Mouse (Mus musculus): ENCODE measurements around the gene Myo1h.

Myo1h gene

GRCm38 (mm10) chr5:114288396-114288795 lies 570 bp upstream of the Myo1h start:
- in situ Hi-C loops (cut with MboI; ENCODE audit: unreplicated experiment in 2 of 2), result loop anchor here in 1 of 2 experiments (25.0 kb wide), 1 partner anchor 601 kb away; no protein-coding TSS in a partner anchor

DNA sequence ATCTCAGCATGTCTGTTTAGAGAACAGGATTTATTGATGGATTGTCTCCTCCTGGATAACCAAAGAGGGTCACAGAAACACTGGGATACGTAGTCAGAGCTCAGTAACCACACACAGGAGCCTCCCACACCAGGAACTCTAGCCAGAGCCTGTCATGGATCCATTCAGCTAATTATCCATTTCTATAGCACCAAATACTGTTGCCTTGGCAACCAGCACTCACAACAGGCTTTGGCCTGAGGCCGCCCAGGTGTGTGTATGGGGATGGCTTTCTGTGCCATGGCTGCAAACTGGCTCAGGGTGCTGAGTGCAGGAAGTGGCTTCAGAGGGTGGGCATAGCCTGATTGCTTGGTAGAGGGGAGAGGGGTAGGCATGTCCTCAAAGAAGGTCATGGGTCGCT lies 1.0 kb downstream of the Myo1h start:
- in situ Hi-C loops (cut with MboI; ENCODE audit: unreplicated experiment in 2 of 2), result loop anchor here (10.0 to 25.0 kb wide), 2 partner anchors 603 to 925 kb away; no protein-coding TSS in a partner anchor

GRCm38 (mm10) chr5:114296693-114297631 lies 8.0 kb downstream of the Myo1h start:
- in situ Hi-C loops (cut with MboI; ENCODE audit: unreplicated experiment in 2 of 2), result loop anchor here (10.0 to 25.0 kb wide), 2 partner anchors 610 to 932 kb away; no protein-coding TSS in a partner anchor

- in situ Hi-C loops (cut with MboI; ENCODE audit: unreplicated experiment in 2 of 2), result loop anchor here (10.0 to 25.0 kb wide), 2 partner anchors 611 to 934 kb away; no protein-coding TSS in a partner anchor
Measured at GRCm38 (mm10) chr5:114298212-114298894, 9.4 kb downstream of the Myo1h start.

DNA sequence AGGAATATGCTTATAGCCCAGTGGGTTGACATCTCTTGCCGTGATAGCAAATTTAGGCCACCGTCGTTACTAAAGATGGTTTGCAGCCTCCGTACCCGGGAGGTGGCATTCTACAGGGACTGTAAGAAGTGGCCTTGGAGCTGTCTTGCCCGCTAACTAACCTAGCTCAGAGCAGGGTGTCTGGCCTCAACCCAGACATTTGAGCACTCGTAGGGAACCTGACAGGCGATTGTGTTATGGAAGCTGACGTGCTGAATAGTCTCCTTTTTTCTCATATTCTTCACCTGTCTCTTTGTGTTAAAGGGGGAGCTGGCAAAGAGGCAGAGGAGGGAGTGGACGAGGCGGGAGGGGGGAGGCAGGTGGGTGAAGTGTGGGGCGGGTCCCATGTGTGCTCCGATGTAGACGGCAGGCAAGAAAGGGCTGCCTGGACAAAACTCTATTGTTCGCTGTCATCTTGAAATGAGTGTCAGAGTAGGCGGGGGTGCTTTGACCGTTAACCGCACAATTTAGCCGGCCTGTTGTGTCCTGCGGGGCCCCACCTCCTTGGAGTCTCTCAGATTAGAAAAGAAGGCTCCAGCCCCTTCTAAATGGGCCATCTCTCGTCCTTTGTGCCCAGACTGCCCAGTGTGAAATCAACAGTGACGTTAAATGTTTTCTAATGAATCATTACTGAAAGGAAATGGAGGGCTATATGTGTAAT lies 10.3 kb downstream of the Myo1h start:
- in situ Hi-C loops (cut with MboI; ENCODE audit: unreplicated experiment in 2 of 2), result loop anchor here (10.0 to 25.0 kb wide), 2 partner anchors 612 to 935 kb away; no protein-coding TSS in a partner anchor

- in situ Hi-C loops (cut with MboI; ENCODE audit: unreplicated experiment in 2 of 2), result loop anchor here (10.0 to 25.0 kb wide), 5 partner anchors 245 to 935 kb away; no protein-coding TSS in a partner anchor
Measured at GRCm38 (mm10) chr5:114299883-114300610, 11.1 kb downstream of the Myo1h start.

- in situ Hi-C loops (cut with MboI; ENCODE audit: unreplicated experiment in 2 of 2), result loop anchor here (10.0 to 25.0 kb wide), 4 partner anchors 248 to 938 kb away; no protein-coding TSS in a partner anchor
Measured at GRCm38 (mm10) chr5:114303166-114303565, 14.2 kb downstream of the Myo1h start.

DNA sequence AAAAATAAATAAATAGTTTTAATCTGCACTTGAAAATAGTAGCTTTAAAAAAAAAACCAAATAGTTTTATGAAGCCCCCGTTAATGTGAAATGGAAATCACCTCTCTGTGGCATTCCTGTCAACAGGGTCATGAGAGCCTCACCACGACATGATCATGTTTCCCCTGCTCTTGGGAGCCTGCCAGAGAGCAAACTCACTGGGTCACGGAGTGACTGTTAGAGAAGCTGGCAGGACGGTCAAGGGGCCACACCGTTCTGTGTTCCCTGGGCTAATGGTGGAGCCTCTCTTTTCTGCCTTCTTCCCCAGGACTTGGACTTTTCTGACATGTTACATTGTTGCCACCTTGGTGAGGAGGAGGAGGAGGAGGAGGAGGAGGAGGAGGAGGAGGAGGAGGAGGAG lies 17.5 kb downstream of the Myo1h start:
- in situ Hi-C loops (cut with MboI; ENCODE audit: unreplicated experiment in 2 of 2), result loop anchor here (5.0 to 25.0 kb wide), 7 partner anchors 252 to 942 kb away; no protein-coding TSS in a partner anchor

DNA sequence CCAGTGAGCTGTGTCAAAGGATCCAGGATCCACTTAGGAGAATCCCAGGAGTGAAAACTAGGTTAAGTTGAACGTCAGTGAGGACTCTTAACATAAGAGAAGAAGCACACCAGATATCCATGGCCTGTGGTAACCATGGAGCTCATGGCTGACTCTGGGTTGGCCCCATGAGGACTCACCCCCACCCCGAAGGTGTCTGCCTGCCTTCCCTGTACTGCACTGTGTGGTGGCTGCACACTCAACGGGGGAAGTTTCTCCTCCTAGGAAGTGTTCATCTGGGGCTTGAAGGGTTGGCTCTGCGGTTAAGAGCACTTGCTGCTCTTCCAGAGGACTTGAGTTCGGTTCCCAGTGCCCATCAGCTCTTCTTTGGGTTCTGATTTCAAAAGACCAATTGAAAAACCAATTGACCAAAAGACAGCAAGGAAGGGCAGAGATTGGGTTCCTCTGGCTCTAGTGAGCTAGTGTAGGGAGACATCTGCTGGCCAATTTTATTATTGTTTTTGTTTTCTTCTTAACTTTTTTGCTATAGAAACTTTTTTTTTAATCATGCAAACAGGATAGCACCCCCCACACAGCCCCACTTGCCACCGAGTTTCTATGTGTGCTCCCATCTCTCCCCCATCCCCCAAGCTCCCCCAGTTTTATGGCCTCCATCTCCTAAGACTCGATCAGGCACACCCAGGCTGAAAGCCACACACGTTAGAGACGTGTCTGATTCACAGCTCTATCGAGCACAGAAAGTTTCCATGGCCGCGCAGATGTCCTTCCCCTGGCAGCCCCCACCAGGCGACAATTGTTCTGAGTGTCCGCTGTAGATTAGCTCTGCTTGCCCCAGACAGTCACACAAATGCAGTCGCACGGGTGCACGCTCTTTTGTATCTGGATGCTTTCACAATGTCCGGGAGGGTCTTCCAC lies 20.1 kb downstream of the Myo1h start:
- in situ Hi-C loops (cut with MboI; ENCODE audit: unreplicated experiment in 2 of 2), result loop anchor here (5.0 to 25.0 kb wide), 7 partner anchors 254 to 944 kb away; no protein-coding TSS in a partner anchor

DNA sequence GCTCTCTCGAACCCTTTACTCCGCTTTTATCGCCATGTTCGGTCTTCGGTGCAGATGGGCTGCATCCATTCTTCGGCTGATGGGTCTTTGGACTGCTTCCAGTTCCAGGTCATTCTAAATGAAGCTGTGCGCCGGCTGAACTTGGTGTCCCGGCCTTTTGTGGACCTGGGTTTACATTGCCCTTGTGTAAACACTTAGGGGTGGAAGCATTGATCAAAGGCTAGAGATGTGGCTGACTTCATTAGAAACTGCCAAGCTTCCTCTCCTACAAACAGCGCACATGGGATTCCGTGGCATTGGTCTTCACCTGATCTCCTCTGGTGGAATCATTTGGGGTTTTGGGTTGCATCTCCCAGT lies 20.7 kb downstream of the Myo1h start:
- in situ Hi-C loops (cut with MboI; ENCODE audit: unreplicated experiment in 2 of 2), result loop anchor here (5.0 to 25.0 kb wide), 9 partner anchors 73 to 945 kb away; partner anchors contain the start of genes Kctd10 (in 1 of the 2) and Ube3b (in 1 of the 2)

DNA sequence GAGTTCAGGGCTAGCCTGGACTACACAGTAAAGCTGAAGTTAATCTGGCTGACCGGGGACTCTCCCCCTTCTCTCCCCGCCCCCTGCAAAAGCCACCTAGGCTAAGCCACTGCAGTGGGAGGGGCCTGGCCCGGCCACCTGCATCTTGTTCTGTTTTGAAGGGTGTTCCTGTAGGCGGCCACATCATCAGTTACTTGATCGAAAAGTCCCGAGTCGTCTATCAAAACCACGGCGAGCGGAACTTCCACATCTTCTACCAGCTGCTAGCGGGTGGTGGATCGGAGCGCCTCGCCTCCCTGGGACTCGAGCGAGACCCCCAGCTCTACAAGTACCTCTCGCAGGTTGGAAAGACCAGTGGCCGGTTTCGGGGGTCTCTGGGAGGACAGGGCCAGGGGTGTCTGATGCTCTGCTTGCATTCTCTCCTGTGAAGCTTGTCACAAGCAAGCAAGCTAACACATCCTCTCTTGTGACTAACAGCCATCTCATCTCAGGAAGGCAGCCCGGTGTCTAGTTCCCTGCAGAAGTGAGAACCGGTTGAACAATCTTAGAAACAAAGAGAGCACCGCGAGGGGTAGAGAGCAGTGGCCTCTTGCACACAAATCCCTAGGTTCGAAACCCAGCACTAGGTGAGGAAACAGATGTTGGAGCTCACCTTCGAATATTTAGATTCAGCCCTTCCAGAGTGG lies 34.3 kb downstream of the Myo1h start:
- in situ Hi-C loops (cut with MboI; ENCODE audit: unreplicated experiment in 2 of 2), result loop anchor here in 1 of 2 experiments (25.0 kb wide), 1 partner anchor 461 kb away; no protein-coding TSS in a partner anchor

DNA sequence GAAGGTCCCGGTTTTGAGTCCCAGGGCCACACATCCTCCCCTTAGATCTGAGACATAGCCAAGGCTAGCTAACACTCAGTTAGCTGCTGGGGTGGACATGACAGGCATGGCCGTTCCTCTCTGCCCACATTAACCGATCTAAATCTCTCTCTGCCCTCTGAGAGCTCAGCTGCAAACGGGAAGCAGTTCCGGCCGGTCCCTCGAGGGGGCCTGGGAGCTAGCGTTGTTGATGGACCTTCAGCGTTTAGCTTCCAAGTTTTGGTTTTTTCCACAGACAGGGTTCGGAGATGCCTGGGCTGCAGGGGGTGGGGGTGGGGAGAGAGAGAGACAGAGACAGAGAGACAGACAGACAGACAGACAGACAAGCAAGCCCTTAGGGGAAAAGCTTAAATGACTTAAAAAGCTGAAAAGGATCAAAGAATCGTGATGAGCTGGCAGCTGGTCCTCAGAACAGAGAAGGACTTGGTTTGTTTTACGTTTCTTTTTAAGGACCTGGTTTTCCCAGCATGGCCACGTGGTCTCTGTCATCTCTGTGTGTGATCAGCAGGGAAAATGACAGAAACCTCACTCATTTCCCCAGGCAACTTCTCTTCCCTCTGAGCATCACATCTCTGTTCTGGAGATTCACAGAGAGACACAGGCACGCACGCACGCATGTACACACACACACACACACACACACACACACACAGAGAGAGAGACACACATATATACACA lies 35.0 kb downstream of the Myo1h start:
- in situ Hi-C loops (cut with MboI; ENCODE audit: unreplicated experiment in 2 of 2), result loop anchor here in 1 of 2 experiments (25.0 kb wide), 1 partner anchor 462 kb away; no protein-coding TSS in a partner anchor

GRCm38 (mm10) chr5:114342996-114343395 lies 54.0 kb downstream of the Myo1h start:
- in situ Hi-C loops (cut with MboI; ENCODE audit: unreplicated experiment in 2 of 2), result no loop called here

DNA sequence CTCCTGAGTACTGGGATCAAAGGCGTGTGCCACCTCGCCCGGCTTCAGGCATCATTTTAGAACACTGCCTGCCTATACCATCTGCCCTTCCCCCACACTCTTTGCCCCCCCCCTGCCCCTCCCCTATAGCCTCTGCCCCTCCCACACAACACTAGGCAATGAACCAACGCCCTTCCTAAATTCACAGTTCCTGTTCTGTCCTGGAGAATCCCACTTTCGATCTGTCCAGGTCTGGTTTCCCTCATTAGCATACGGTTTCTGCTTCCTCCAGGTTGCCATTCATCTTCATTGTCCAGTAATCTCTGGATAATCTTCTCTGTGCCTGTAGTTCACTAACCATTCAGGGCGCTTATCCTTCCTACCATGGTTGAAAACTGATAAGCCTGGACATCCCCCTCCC lies 54.6 kb downstream of the Myo1h start:
- in situ Hi-C loops (cut with MboI; ENCODE audit: unreplicated experiment in 2 of 2), result no loop called here

- in situ Hi-C loops (cut with MboI; ENCODE audit: unreplicated experiment in 2 of 2), result no loop called here
Measured at GRCm38 (mm10) chr5:114345538-114345937, 56.6 kb downstream of the Myo1h start.

- in situ Hi-C loops (cut with MboI; ENCODE audit: unreplicated experiment in 2 of 2), result no loop called here
Measured at GRCm38 (mm10) chr5:114347005-114347404, 58.0 kb downstream of the Myo1h start.

- in situ Hi-C loops (cut with MboI; ENCODE audit: unreplicated experiment in 2 of 2), result no loop called here
Measured at GRCm38 (mm10) chr5:114351490-114351889, 62.5 kb downstream of the Myo1h start.

Measured in v-Abl transformed pro-B cells (cell line).